ENCODE assay signal across 7 mouse cellular contexts in the genomic region with DNA sequence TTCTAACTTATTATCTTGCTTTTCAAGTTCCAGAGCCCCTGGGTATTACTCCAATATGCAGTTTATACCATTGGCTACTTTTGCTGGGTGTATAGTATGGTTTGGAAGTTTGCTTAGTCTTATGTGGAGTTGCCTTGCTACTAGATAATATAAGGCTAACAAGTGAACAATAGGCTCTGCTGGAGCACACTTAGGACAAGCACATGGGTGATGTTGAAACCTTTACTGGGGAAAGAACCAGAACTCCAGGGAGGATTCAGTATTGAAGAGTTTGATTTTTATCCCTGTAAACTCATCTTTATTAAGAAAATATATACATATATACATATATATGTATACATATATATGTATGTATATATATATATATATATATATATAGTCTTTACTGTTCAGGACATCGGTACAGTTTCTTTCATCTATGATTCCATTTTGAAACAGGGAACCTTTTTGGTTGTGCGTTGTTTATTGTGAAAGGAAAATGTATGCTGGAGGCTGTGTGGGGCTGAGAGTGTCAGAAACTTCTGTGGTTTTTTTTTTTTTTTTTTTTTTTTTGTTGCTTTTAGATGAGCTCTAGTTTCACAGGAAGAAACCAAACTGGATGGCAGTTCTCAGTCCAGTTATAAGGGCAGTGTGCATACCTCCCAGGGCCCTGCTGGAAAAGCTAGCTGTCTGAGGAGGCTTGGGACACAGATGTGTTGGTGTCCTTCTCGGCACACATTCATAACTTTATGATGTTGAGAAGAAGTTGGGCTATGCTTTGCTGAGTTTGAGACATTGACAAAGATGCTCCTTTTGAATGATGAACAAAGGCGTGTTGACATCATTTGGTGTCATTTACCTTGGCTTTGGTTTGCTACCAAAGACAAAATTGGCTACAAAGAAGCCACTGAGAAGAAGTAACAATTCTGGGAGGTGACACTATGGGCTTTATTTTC. TPM values are rescaled to one million over a fixed set of nuclear protein-coding genes. Genes with fewer than 3 reads are reported as not detected.
DNase-seq lines count a peak whose midpoint lies in the region; ATAC-seq lines count a peak whose summit lies in the region.

No protein-coding gene starts in this region.

- H3K27ac ChIP-seq in lung, embryonic 15.5 days: no peak overlapping the region
- no peak overlapping the region for H3K27ac ChIP-seq in forebrain, embryonic 13.5 days
- H3K27ac ChIP-seq in limb, embryonic 11.5 days (replicated peaks; ENCODE audit: low read depth, low read length): no peak overlapping the region
- H3K27ac ChIP-seq in stomach, embryonic 15.5 days: no peak overlapping the region

- no peak for ATAC-seq in lung, embryonic 15.5 days (ENCODE audit: borderline replicate concordance, extremely low read depth, low FRiP score, low TSS enrichment)
- no peak for ATAC-seq in forebrain, embryonic 13.5 days
- no peak for ATAC-seq in limb, embryonic 11.5 days (ENCODE audit: insufficient number of reproducible peaks, low FRiP score, low TSS enrichment, low read depth)
- no peak for ATAC-seq in stomach, embryonic 15.5 days (ENCODE audit: insufficient read depth, low FRiP score, low read depth)

- WGBS in lung, embryonic 15.5 days: 89% methylated on average over 4 of the region's 4 CpGs
- WGBS in forebrain, embryonic 13.5 days: 93% methylated on average over 4 of the region's 4 CpGs
- 94% methylated on average over 4 of the region's 4 CpGs for WGBS in limb, embryonic 11.5 days
- 82% methylated on average over 4 of the region's 4 CpGs for WGBS in stomach, embryonic 15.5 days

- H3K4me3 ChIP-seq in lung, embryonic 15.5 days: peak overlapping the region; percentile 89
- H3K4me3 ChIP-seq in forebrain, embryonic 13.5 days: peak overlapping the region; percentile 90
- peak overlapping the region; percentile 92; the same call in 1 of the 2 replicates for H3K4me3 ChIP-seq in limb, embryonic 11.5 days (ENCODE audit: low read depth, low read length)
- no peak overlapping the region for H3K4me3 ChIP-seq in stomach, embryonic 15.5 days (replicated peaks)

- H3K36me3 ChIP-seq in lung, embryonic 15.5 days: peaks cover 15% of the 10 kb centered on the region; the same call in 1 of the 2 replicates
- H3K36me3 ChIP-seq in forebrain, embryonic 13.5 days (ENCODE audit: poor library complexity, severe bottlenecking): peaks cover 37% of the 10 kb centered on the region
- H3K36me3 ChIP-seq in limb, embryonic 11.5 days (ENCODE audit: control insufficient read depth, insufficient read depth, low read length): peaks cover 10% of the 10 kb centered on the region; the same call in 1 of the 2 replicates
- no peaks in the 10 kb centered on the region for H3K36me3 ChIP-seq in stomach, embryonic 15.5 days

- no peak for DNase-seq in lung, postnatal 10 days
- DNase-seq in limb, embryonic 11.5 days (ENCODE audit: low spot score): no peak
- DNase-seq in thymus, postnatal 25 days: no peak
- no peak for DNase-seq in right cerebral cortex, adult 18-20 months

- H3K9ac ChIP-seq in lung, embryonic 15.5 days: no peak overlapping the region
- no peak overlapping the region; the same call in 1 of the 2 replicates for H3K9ac ChIP-seq in forebrain, embryonic 13.5 days
- H3K9ac ChIP-seq in limb, embryonic 11.5 days (ENCODE audit: low read length): no peak overlapping the region
- H3K9ac ChIP-seq in stomach, embryonic 15.5 days: no peak overlapping the region

- H3K4me1 ChIP-seq in lung, embryonic 15.5 days: peaks cover 27% of the 10 kb centered on the region
- H3K4me1 ChIP-seq in forebrain, embryonic 13.5 days: peaks cover 50% of the 10 kb centered on the region
- H3K4me1 ChIP-seq in limb, embryonic 11.5 days (ENCODE audit: control insufficient read depth, insufficient read depth, low read length): peaks cover 2% of the 10 kb centered on the region; the same call in 1 of the 2 replicates
- peaks cover 6% of the 10 kb centered on the region; the same call in 1 of the 2 replicates for H3K4me1 ChIP-seq in stomach, embryonic 15.5 days

- H3K9me3 ChIP-seq in lung, embryonic 15.5 days: no peaks in the 10 kb centered on the region
- no peaks in the 10 kb centered on the region for H3K9me3 ChIP-seq in forebrain, embryonic 13.5 days (replicated peaks)
- H3K9me3 ChIP-seq in limb, embryonic 11.5 days (ENCODE audit: control insufficient read depth, low read length): no peaks in the 10 kb centered on the region
- H3K9me3 ChIP-seq in stomach, embryonic 15.5 days: no peaks in the 10 kb centered on the region

- peak overlapping the region; percentile 63 for H3K4me2 ChIP-seq in lung, embryonic 15.5 days
- H3K4me2 ChIP-seq in forebrain, embryonic 13.5 days: peak overlapping the region; percentile 64
- peak overlapping the region; percentile 59; the same call in 1 of the 2 replicates for H3K4me2 ChIP-seq in limb, embryonic 11.5 days (ENCODE audit: low read depth, severe bottlenecking)
- peak overlapping the region; percentile 54; the same call in 1 of the 2 replicates for H3K4me2 ChIP-seq in stomach, embryonic 15.5 days

- H3K27me3 ChIP-seq in lung, embryonic 15.5 days: no peaks in the 10 kb centered on the region
- no peaks in the 10 kb centered on the region for H3K27me3 ChIP-seq in forebrain, embryonic 13.5 days
- H3K27me3 ChIP-seq in limb, embryonic 11.5 days (ENCODE audit: control insufficient read depth, insufficient read depth, low read length): no peaks in the 10 kb centered on the region
- no peaks in the 10 kb centered on the region for H3K27me3 ChIP-seq in stomach, embryonic 15.5 days (replicated peaks)

RNA-seq across cellular contexts. Expression of a gene that starts 2.6 kb away (rescaled TPM):
- 11.1 and 14.6 TPM in 2 replicates for polyA plus RNA-seq in lung, embryonic 15.5 days (2015; fragmentation: Nextera tagmentation; extraction: Ambion mirVana)
- 16.4 and 18.1 TPM in 2 replicates for polyA plus RNA-seq in forebrain, embryonic 13.5 days (2015; fragmentation: Nextera tagmentation; extraction: Ambion mirVana)
- polyA plus RNA-seq in limb, embryonic 11.5 days (2014; fragmentation: Nextera tagmentation; extraction: Ambion mirVana): 33.1 and 38.6 TPM in 2 replicates
- polyA plus RNA-seq in stomach, embryonic 15.5 days (2015; fragmentation: Nextera tagmentation; extraction: Ambion mirVana): 8.1 and 10.6 TPM in 2 replicates
